Mouse (Mus musculus) liver, adult 2 months (tissue): ENCODE data around the gene Lamp2. TPM values are rescaled to one million over a fixed set of nuclear protein-coding genes. Genes with fewer than 3 reads are reported as not detected.

Experiments used
- DNase-seq: peaks from one replicate; pipeline ENCODE4 v3.0.0-alpha.2; 2011; ENCODE audit warnings: low read depth, low spot score; ENCODE audit errors: extremely low read depth
- H3K27ac ChIP-seq: fragments of 200-500 bp; replicated peaks from 2 replicates; pipeline ENCODE4 v1.5.1; 2012; ENCODE audit warnings: low read depth, mild to moderate bottlenecking, control low read depth, inconsistent platforms, low read length; ENCODE audit not compliant: insufficient read depth
- H3K27me3 ChIP-seq: fragments of 200-500 bp; 2 replicates; pipeline ENCODE4 v1.6.1; 2012; ENCODE audit warnings: mild to moderate bottlenecking, moderate library complexity, low read length, inconsistent platforms; ENCODE audit not compliant: control insufficient read depth, insufficient read depth
- H3K36me3 ChIP-seq: fragments of 200-500 bp; 2 replicates; pipeline ENCODE4 v1.6.1; 2012; ENCODE audit warnings: low read length, inconsistent platforms; ENCODE audit not compliant: control insufficient read depth, insufficient read depth
- H3K4me1 ChIP-seq: fragments of 200-500 bp; 2 replicates; pipeline ENCODE4 v1.6.1; 2011; ENCODE audit warnings: low read length; ENCODE audit not compliant: control insufficient read depth, insufficient read depth
- H3K4me3 ChIP-seq: fragments of 200-500 bp; 2 replicates; pipeline ENCODE4 v1.5.1; 2011; ENCODE audit warnings: low read depth, mild to moderate bottlenecking, control low read depth, low read length, moderate library complexity; ENCODE audit not compliant: insufficient read depth
- H3K79me2 ChIP-seq: fragments of 200-500 bp; 2 replicates; pipeline ENCODE4 v1.6.1; 2012; ENCODE audit warnings: inconsistent platforms, mild to moderate bottlenecking, low read length, moderate library complexity; ENCODE audit not compliant: control insufficient read depth, insufficient read depth
- H3K9ac ChIP-seq: fragments of 200-500 bp; 2 replicates; pipeline ENCODE4 v1.6.1; 2012; ENCODE audit warnings: low read depth, mild to moderate bottlenecking, control low read depth, inconsistent platforms, low read length
- CTCF ChIP-seq: fragments of 200-500 bp; IDR thresholded peaks from 2 replicates; pipeline ENCODE4 v1.5.1; 2011; ENCODE audit warnings: low read depth, low read length, control low read depth
- POLR2A ChIP-seq: fragments of 200-500 bp; IDR thresholded peaks from 2 replicates; pipeline ENCODE4 v1.6.1; 2011; ENCODE audit warnings: low read length, control low read depth; ENCODE audit not compliant: insufficient read depth; ENCODE audit errors: extremely low read depth
- WGBS: fragments of 180-500 bp; shearing (Covaris S2); methylation state at CpG from one replicate; pipeline ENCODE4 v1.1.7; 2018; 5-methylcytosine and 5-hydroxymethylcytosine counted together
- polyA plus RNA-seq: library from polyadenylated mRNA; depleted of rRNA; stranded (reverse); fragments of >200 nt; gene quantifications from 2 replicates; pipeline ENCODE4 v1.2.3, GENCODE M21; 2012
- total RNA-seq: library from RNA; depleted of rRNA; stranded (reverse); fragments of >200 nt; gene quantifications from 2 replicates; pipeline ENCODE4 v1.2.3, GENCODE M21; 2014

The Lamp2 gene
- total and polyA plus RNA-seq, 2 experiments: 203 to 458 TPM

GRCm38 (mm10) chrX:38473164-38473536 is 16.9 kb upstream of the Lamp2 start:
- Histone ChIP-seq H3K27me3 (no peaks in the 10 kb centered on the region), H3K27ac (peak overlapping the region; percentile 92), H3K36me3 (no peaks in the 10 kb centered on the region), H3K4me3 (peak overlapping the region; percentile 34), H3K9ac (0 out of 2 replicates have a peak overlapping the region, but pooled peaks have one; percentile 39), H3K79me2 (no peaks in the 10 kb centered on the region), H3K4me1 (no peaks in the 10 kb centered on the region)
- TF ChIP-seq CTCF: no peak
- WGBS: 1% methylated on average over 10 of the region's 10 CpGs
- no peak for DNase-seq

GRCm38 (mm10) chrX:38466236-38466635 is 10.0 kb upstream of the Lamp2 start:
- Histone ChIP-seq H3K4me1 (peaks cover 16% of the 10 kb centered on the region), H3K9ac (peak overlapping the region; percentile 35; the same call in 1 of the 2 replicates), H3K27me3 (no peaks in the 10 kb centered on the region), H3K4me3 (no peak overlapping the region), H3K79me2 (no peaks in the 10 kb centered on the region; the same call in 1 of the 2 replicates), H3K36me3 (no peaks in the 10 kb centered on the region), H3K27ac (peak overlapping the region; percentile 90)
- DNase-seq: peak; percentile 82
- TF ChIP-seq CTCF: no peak
- TF ChIP-seq POLR2A: no peak

GRCm38 (mm10) chrX:38463160-38463559 is 6.9 kb upstream of the Lamp2 start:
- 41% methylated on average over 2 of the region's 2 CpGs for WGBS
- Histone ChIP-seq H3K4me3 (no peak overlapping the region), H3K4me1 (peaks cover 20% of the 10 kb centered on the region), H3K27ac (0 out of 2 replicates have a peak overlapping the region, but pooled peaks have one; percentile 40), H3K27me3 (no peaks in the 10 kb centered on the region), H3K36me3 (no peaks in the 10 kb centered on the region), H3K9ac (no peak overlapping the region), H3K79me2 (no peaks in the 10 kb centered on the region; the same call in 1 of the 2 replicates)
- DNase-seq: peak; percentile 85
- TF ChIP-seq POLR2A (no peak), CTCF (no peak)

GRCm38 (mm10) chrX:38462101-38462500 is 5.8 kb upstream of the Lamp2 start:
- Histone ChIP-seq H3K9ac (no peak overlapping the region), H3K27me3 (no peaks in the 10 kb centered on the region), H3K4me3 (no peak overlapping the region), H3K4me1 (peaks cover 21% of the 10 kb centered on the region), H3K27ac (no peak overlapping the region), H3K79me2 (no peaks in the 10 kb centered on the region; the same call in 1 of the 2 replicates), H3K36me3 (no peaks in the 10 kb centered on the region)
- WGBS: 61% methylated on average over 5 of the region's 5 CpGs
- TF ChIP-seq POLR2A (no peak), CTCF (no peak)
- no peak for DNase-seq

- DNase-seq: no peak
- Histone ChIP-seq H3K36me3 (no peaks in the 10 kb centered on the region), H3K27ac (peak overlapping the region; percentile 69; the same call in 1 of the 2 replicates), H3K27me3 (no peaks in the 10 kb centered on the region), H3K79me2 (no peaks in the 10 kb centered on the region; the same call in 1 of the 2 replicates), H3K9ac (no peak overlapping the region), H3K4me3 (no peak overlapping the region), H3K4me1 (peaks cover 17% of the 10 kb centered on the region)
- 27% methylated on average over 3 of the region's 3 CpGs for WGBS
- TF ChIP-seq POLR2A: no peak
- TF ChIP-seq CTCF: no peak
Observed at GRCm38 (mm10) chrX:38460887-38461286, 4.6 kb upstream of the Lamp2 start.

- TF ChIP-seq POLR2A (no peak), CTCF (no peak)
Observed at GRCm38 (mm10) chrX:38459076-38459475, 2.8 kb upstream of the Lamp2 start.

More at GRCm38 (mm10) chrX:38459076-38459475, 2.8 kb upstream of the Lamp2 start:
- Histone ChIP-seq H3K27ac (no peak overlapping the region), H3K27me3 (no peaks in the 10 kb centered on the region), H3K36me3 (0 out of 2 replicates have a peak, but pooled peaks cover 2% of the 10 kb centered on the region), H3K4me1 (peaks cover 15% of the 10 kb centered on the region), H3K9ac (no peak overlapping the region), H3K79me2 (no peaks in the 10 kb centered on the region; the same call in 1 of the 2 replicates), H3K4me3 (no peak overlapping the region)
- 70% methylated on average over 8 of the region's 8 CpGs for whole genome bisulfite sequencing
- DNase-seq: peak; percentile 67
